Mouse (Mus musculus): ENCODE results near the gene Klhl34. TPM values are rescaled to one million over a fixed set of nuclear protein-coding genes. Genes with fewer than 3 reads are reported as not detected.
A peak's percentile ranks its signal among the peaks of the same experiment; 100 is the strongest.

Gene Klhl34
- not detected in 2 replicates for total RNA-seq (2014; rRNA removed)
- polyA plus RNA-seq (2015; fragmentation: Nextera tagmentation; extraction: Ambion mirVana) = 0.83 and 1.3 TPM in 2 replicates

GRCm38 (mm10) chrX:157818207-157818920 is at the start of gene Klhl34:
Klhl34 (plus strand) TSS chrX:157818435.
- DNase-seq (ENCODE audit: low spot score) = peak; percentile 11
- ATAC-seq (ENCODE audit: low FRiP score) = peak; percentile 29
- no peak for TF ChIP-seq CTCF (IDR thresholded peaks at IDR 0.05)
- Histone ChIP-seq H3K9me3 (ENCODE audit: low read length) (no peaks in the 10 kb centered on the region), H3K36me3 (ENCODE audit: insufficient read depth, low read length) (no peaks in the 10 kb centered on the region), H3K4me3 (ENCODE audit: low read depth, low read length) (peak within 1 kb of the TSS; percentile 12; the same call in 1 of the 2 replicates), H3K4me2 (ENCODE audit: low read depth, low read length, poor library complexity, severe bottlenecking) (peak within 1 kb of the TSS; percentile 44), H3K27me3 (ENCODE audit: insufficient read depth, low read length) (no peaks in the 10 kb centered on the region), H3K4me1 (ENCODE audit: insufficient read depth, low read length) (no peaks in the 10 kb centered on the region), H3K27ac (ENCODE audit: low read depth, low read length) (no peak within 1 kb of the TSS), H3K9ac (replicated peaks; ENCODE audit: low read length, poor library complexity, severe bottlenecking) (peak within 1 kb of the TSS; percentile 24; the same call in 1 of the 2 replicates)
- 48% methylated on average over 28 of the region's 28 CpGs for WGBS

- H3K4me2 ChIP-seq (ENCODE audit: low read depth, low read length, poor library complexity, severe bottlenecking) = no peak overlapping the region
- no peak overlapping the region for H3K4me3 ChIP-seq (ENCODE audit: low read depth, low read length)
- no peaks in the 10 kb centered on the region for H3K4me1 ChIP-seq (ENCODE audit: insufficient read depth, low read length)
- no peaks in the 10 kb centered on the region for H3K9me3 ChIP-seq (ENCODE audit: low read length)
- H3K27me3 ChIP-seq (ENCODE audit: insufficient read depth, low read length) = no peaks in the 10 kb centered on the region
- DNase-seq (ENCODE audit: low spot score) = no peak
- no peak for ATAC-seq (ENCODE audit: low FRiP score)
- WGBS = 88% methylated on average over 2 of the region's 2 CpGs
- H3K27ac ChIP-seq (ENCODE audit: low read depth, low read length) = no peak overlapping the region
- H3K9ac ChIP-seq (replicated peaks; ENCODE audit: low read length, poor library complexity, severe bottlenecking) = no peak overlapping the region
- no peaks in the 10 kb centered on the region for H3K36me3 ChIP-seq (ENCODE audit: insufficient read depth, low read length)
- TF ChIP-seq CTCF (IDR thresholded peaks at IDR 0.05) = no peak
These were observed 16.6 kb upstream of the Klhl34 start for GRCm38 (mm10) chrX:157801669-157802068.

GRCm38 (mm10) chrX:157809721-157810120 is 8.5 kb upstream of the Klhl34 start:
- H3K27me3 ChIP-seq (ENCODE audit: insufficient read depth, low read length) = no peaks in the 10 kb centered on the region
- H3K27ac ChIP-seq (ENCODE audit: low read depth, low read length) = no peak overlapping the region
- 65% methylated on average over 1 of the region's 1 CpGs for WGBS
- H3K4me3 ChIP-seq (ENCODE audit: low read depth, low read length) = no peak overlapping the region
- no peak overlapping the region for H3K4me2 ChIP-seq (ENCODE audit: low read depth, low read length, poor library complexity, severe bottlenecking)
- H3K4me1 ChIP-seq (ENCODE audit: insufficient read depth, low read length) = no peaks in the 10 kb centered on the region
- no peak for TF ChIP-seq CTCF (IDR thresholded peaks at IDR 0.05)
- H3K9me3 ChIP-seq (ENCODE audit: low read length) = no peaks in the 10 kb centered on the region
- no peaks in the 10 kb centered on the region for H3K36me3 ChIP-seq (ENCODE audit: insufficient read depth, low read length)
- no peak overlapping the region for H3K9ac ChIP-seq (replicated peaks; ENCODE audit: low read length, poor library complexity, severe bottlenecking)
- no peak for DNase-seq (ENCODE audit: low spot score)
- ATAC-seq (ENCODE audit: low FRiP score) = no peak

GRCm38 (mm10) chrX:157817571-157818206 is 546 bp upstream of the Klhl34 start:
- Histone ChIP-seq H3K4me2 (ENCODE audit: low read depth, low read length, poor library complexity, severe bottlenecking) (peak overlapping the region; percentile 44), H3K9ac (replicated peaks; ENCODE audit: low read length, poor library complexity, severe bottlenecking) (peak overlapping the region; percentile 24; the same call in 1 of the 2 replicates), H3K4me1 (ENCODE audit: insufficient read depth, low read length) (no peaks in the 10 kb centered on the region), H3K9me3 (ENCODE audit: low read length) (no peaks in the 10 kb centered on the region), H3K27ac (ENCODE audit: low read depth, low read length) (no peak overlapping the region), H3K27me3 (ENCODE audit: insufficient read depth, low read length) (no peaks in the 10 kb centered on the region), H3K36me3 (ENCODE audit: insufficient read depth, low read length) (no peaks in the 10 kb centered on the region), H3K4me3 (ENCODE audit: low read depth, low read length) (peak overlapping the region; percentile 12; the same call in 1 of the 2 replicates)
- no peak for TF ChIP-seq CTCF (IDR thresholded peaks at IDR 0.05)
- peak; percentile 10 for DNase-seq (ENCODE audit: low spot score)
- WGBS = 22% methylated on average over 30 of the region's 31 CpGs
- ATAC-seq (ENCODE audit: low FRiP score) = peak; percentile 56

- DNase-seq (ENCODE audit: low spot score) = no peak
- Histone ChIP-seq H3K27ac (ENCODE audit: low read depth, low read length) (no peak overlapping the region), H3K9ac (replicated peaks; ENCODE audit: low read length, poor library complexity, severe bottlenecking) (no peak overlapping the region), H3K4me3 (ENCODE audit: low read depth, low read length) (no peak overlapping the region), H3K4me2 (ENCODE audit: low read depth, low read length, poor library complexity, severe bottlenecking) (no peak overlapping the region), H3K36me3 (ENCODE audit: insufficient read depth, low read length) (no peaks in the 10 kb centered on the region), H3K9me3 (ENCODE audit: low read length) (no peaks in the 10 kb centered on the region), H3K27me3 (ENCODE audit: insufficient read depth, low read length) (no peaks in the 10 kb centered on the region), H3K4me1 (ENCODE audit: insufficient read depth, low read length) (no peaks in the 10 kb centered on the region)
- 80% methylated on average over 12 of the region's 13 CpGs for WGBS
- TF ChIP-seq CTCF (IDR thresholded peaks at IDR 0.05) = no peak
- peak; percentile 35; the same call in 1 of the 2 replicates for ATAC-seq (ENCODE audit: low FRiP score)
These were observed 656 bp downstream of the Klhl34 start for GRCm38 (mm10) chrX:157818921-157819260.

- TF ChIP-seq CTCF (IDR thresholded peaks at IDR 0.05) = no peak
- 78% methylated on average over 4 of the region's 4 CpGs for WGBS
- Histone ChIP-seq H3K4me1 (ENCODE audit: insufficient read depth, low read length) (no peaks in the 10 kb centered on the region), H3K27me3 (ENCODE audit: insufficient read depth, low read length) (no peaks in the 10 kb centered on the region), H3K9ac (replicated peaks; ENCODE audit: low read length, poor library complexity, severe bottlenecking) (no peak overlapping the region), H3K36me3 (ENCODE audit: insufficient read depth, low read length) (no peaks in the 10 kb centered on the region), H3K27ac (ENCODE audit: low read depth, low read length) (no peak overlapping the region), H3K4me2 (ENCODE audit: low read depth, low read length, poor library complexity, severe bottlenecking) (no peak overlapping the region), H3K9me3 (ENCODE audit: low read length) (no peaks in the 10 kb centered on the region), H3K4me3 (ENCODE audit: low read depth, low read length) (no peak overlapping the region)
- no peak for DNase-seq (ENCODE audit: low spot score)
- ATAC-seq (ENCODE audit: low FRiP score) = no peak
These were observed 11.7 kb downstream of the Klhl34 start for GRCm38 (mm10) chrX:157829983-157830382.

Other genes starting within 250 kb of the Klhl34 start
- gene Yy2, start 249.4 kb upstream of the Klhl34 start, total RNA-seq (2014; rRNA removed) = 0.82 and 2.9 TPM in 2 replicates
- gene Yy2, start 249.4 kb upstream of the Klhl34 start, polyA plus RNA-seq (2015; fragmentation: Nextera tagmentation; extraction: Ambion mirVana) = 1.6 and 2.1 TPM in 2 replicates
- gene Mbtps2, start 219.7 kb upstream of the Klhl34 start, total RNA-seq (2014; rRNA removed) = 16.4 and 24.3 TPM in 2 replicates
- 18.9 and 23.4 TPM in 2 replicates for gene Mbtps2, start 219.7 kb upstream of the Klhl34 start, polyA plus RNA-seq (2015; fragmentation: Nextera tagmentation; extraction: Ambion mirVana)
- gene Smpx, start 119.5 kb upstream of the Klhl34 start, total RNA-seq (2014; rRNA removed) = 0.77 TPM in 1 of 2 replicates, not detected in the other
- 0.17 TPM in 1 of 2 replicates, not detected in the other for gene Smpx, start 119.5 kb upstream of the Klhl34 start, polyA plus RNA-seq (2015; fragmentation: Nextera tagmentation; extraction: Ambion mirVana)
- 14.3 and 18.3 TPM in 2 replicates for gene Cnksr2, start 224.9 kb downstream of the Klhl34 start, total RNA-seq (2014; rRNA removed)
- gene Cnksr2, start 224.9 kb downstream of the Klhl34 start, polyA plus RNA-seq (2015; fragmentation: Nextera tagmentation; extraction: Ambion mirVana) = 6.2 and 7.1 TPM in 2 replicates